Mouse (Mus musculus): ENCODE results near the gene Dram2. TPM values are rescaled to one million over a fixed set of nuclear protein-coding genes. Genes with fewer than 3 reads are reported as not detected.

The Dram2 gene
- total RNA-seq (2023), result 46.5 and 48.7 TPM in 2 replicates

GRCm38 (mm10) chr3:106547171-106547923 lies at the start of gene Dram2, which contains the start of gene Cept1:
Gene Dram2, plus strand, starts transcription at chr3:106547798.
Gene Cept1, minus strand, starts transcription at chr3:106547802.

Other genes starting within 250 kb of the Dram2 start
- gene Chil6, start 141.6 kb upstream of the Dram2 start, total RNA-seq (2023), result 0.38 and 0.54 TPM in 2 replicates
- gene Dennd2d, start 65.4 kb upstream of the Dram2 start, total RNA-seq (2023), result 41.2 and 44.5 TPM in 2 replicates
- gene Cept1, start within 50 bp of the Dram2 start, total RNA-seq (2023), result 48.6 and 59.4 TPM in 2 replicates
- gene Lrif1, start 137.2 kb downstream of the Dram2 start, total RNA-seq (2023), result 26.7 and 34.1 TPM in 2 replicates
- gene Cd53, start 242.4 kb downstream of the Dram2 start, total RNA-seq (2023), result 646 and 680 TPM in 2 replicates